Mouse (Mus musculus): ENCODE results near the gene Asdurf. TPM values are rescaled to one million over a fixed set of nuclear protein-coding genes. Genes with fewer than 3 reads are reported as not detected.

Asdurf gene
- polyA plus RNA-seq (2015; fragmentation: Illumina TruSeq; extraction: RNeasy Lipid Tissue Mini Kit (QIAGEN cat#74804); ENCODE audit: insufficient read depth, low read depth, low replicate concordance) = not detected

GRCm38 (mm10) chr1:53352327-53353261 lies at the start of gene Asdurf, which contains the start of the genes Gm28551 and Asnsd1:
Gene Asdurf, minus strand, starts transcription at chr1:53352619.
Gene Gm28551, minus strand, starts transcription at chr1:53352667.
Gene Asnsd1, minus strand, starts transcription at chr1:53352752.

GRCm38 (mm10) chr1:53312989-53313967 lies 39.1 kb downstream of the Asdurf start, which contains the start of gene Osgepl1:
Gene Osgepl1, plus strand, starts transcription at chr1:53313624.

Other genes starting within 250 kb of the Asdurf start
- gene 1700019A02Rik, start 165.0 kb downstream of the Asdurf start, polyA plus RNA-seq (2015; fragmentation: Illumina TruSeq; extraction: RNeasy Lipid Tissue Mini Kit (QIAGEN cat#74804); ENCODE audit: insufficient read depth, low read depth, low replicate concordance) = not detected
- 0.59 TPM for gene Pms1, start 55.6 kb downstream of the Asdurf start, polyA plus RNA-seq (2015; fragmentation: Illumina TruSeq; extraction: RNeasy Lipid Tissue Mini Kit (QIAGEN cat#74804); ENCODE audit: insufficient read depth, low read depth, low replicate concordance)
- 2.3 TPM for gene Ormdl1, start 55.5 kb downstream of the Asdurf start, polyA plus RNA-seq (2015; fragmentation: Illumina TruSeq; extraction: RNeasy Lipid Tissue Mini Kit (QIAGEN cat#74804); ENCODE audit: insufficient read depth, low read depth, low replicate concordance)
- not detected for gene Gm28778, start 55.5 kb downstream of the Asdurf start, polyA plus RNA-seq (2015; fragmentation: Illumina TruSeq; extraction: RNeasy Lipid Tissue Mini Kit (QIAGEN cat#74804); ENCODE audit: insufficient read depth, low read depth, low replicate concordance)
- gene Osgepl1, start 39.0 kb downstream of the Asdurf start, polyA plus RNA-seq (2015; fragmentation: Illumina TruSeq; extraction: RNeasy Lipid Tissue Mini Kit (QIAGEN cat#74804); ENCODE audit: insufficient read depth, low read depth, low replicate concordance) = 4.7 TPM
- not detected for gene Gm28551, start within 50 bp of the Asdurf start, polyA plus RNA-seq (2015; fragmentation: Illumina TruSeq; extraction: RNeasy Lipid Tissue Mini Kit (QIAGEN cat#74804); ENCODE audit: insufficient read depth, low read depth, low replicate concordance)
- gene Asnsd1, start 133 bp upstream of the Asdurf start, polyA plus RNA-seq (2015; fragmentation: Illumina TruSeq; extraction: RNeasy Lipid Tissue Mini Kit (QIAGEN cat#74804); ENCODE audit: insufficient read depth, low read depth, low replicate concordance) = 16.4 TPM